Mouse (Mus musculus): Measurements from ENCODE around the gene Depp1. TPM values are rescaled to one million over a fixed set of nuclear protein-coding genes. Genes with fewer than 3 reads are reported as not detected.

Depp1 gene
- polyA plus RNA-seq, 1 experiment from 2014 or later, result 9.8 TPM

DNA sequence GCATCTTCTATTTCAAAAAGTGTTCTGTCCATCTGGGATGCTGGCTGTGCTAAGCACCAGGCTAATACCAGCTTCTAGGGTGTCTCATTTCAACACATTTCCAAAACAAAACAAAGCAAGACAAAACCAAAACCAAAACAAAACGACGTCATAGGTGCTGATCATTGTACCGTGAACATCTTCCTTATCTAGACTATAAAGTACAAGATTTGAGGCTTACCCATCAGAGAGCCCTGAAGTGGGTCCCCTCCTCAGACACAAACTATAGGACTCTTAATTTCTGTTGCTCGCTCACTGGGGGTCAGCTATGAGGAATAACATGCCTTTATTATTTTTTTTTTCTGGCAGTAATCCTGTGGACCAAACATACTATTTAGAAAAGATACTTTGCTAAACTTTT lies 43.2 kb downstream of the Depp1 start:
- no peaks in the 10 kb centered on the region for H3K4me1 ChIP-seq (replicated peaks; ENCODE audit: control insufficient read depth, insufficient read depth, low read length)
- no peak overlapping the region for H3K4me3 ChIP-seq (ENCODE audit: low read depth, low read length)
- H3K36me3 ChIP-seq (ENCODE audit: control insufficient read depth, insufficient read depth, low read length), result no peaks in the 10 kb centered on the region
- H3K4me2 ChIP-seq (replicated peaks; ENCODE audit: low read depth, low read length), result no peak overlapping the region
- no peak for DNase-seq (ENCODE audit: low spot score)
- H3K9me3 ChIP-seq (ENCODE audit: control insufficient read depth, low read length), result no peaks in the 10 kb centered on the region
- ATAC-seq (ENCODE audit: low FRiP score), result no peak
- no peaks in the 10 kb centered on the region for H3K27me3 ChIP-seq (ENCODE audit: control insufficient read depth, insufficient read depth, low read length)
- H3K9ac ChIP-seq (ENCODE audit: low read depth, low read length), result no peak overlapping the region
- WGBS, result 81% methylated on average over 4 of the region's 4 CpGs
- H3K27ac ChIP-seq (ENCODE audit: low read depth, low read length), result no peak overlapping the region

DNA sequence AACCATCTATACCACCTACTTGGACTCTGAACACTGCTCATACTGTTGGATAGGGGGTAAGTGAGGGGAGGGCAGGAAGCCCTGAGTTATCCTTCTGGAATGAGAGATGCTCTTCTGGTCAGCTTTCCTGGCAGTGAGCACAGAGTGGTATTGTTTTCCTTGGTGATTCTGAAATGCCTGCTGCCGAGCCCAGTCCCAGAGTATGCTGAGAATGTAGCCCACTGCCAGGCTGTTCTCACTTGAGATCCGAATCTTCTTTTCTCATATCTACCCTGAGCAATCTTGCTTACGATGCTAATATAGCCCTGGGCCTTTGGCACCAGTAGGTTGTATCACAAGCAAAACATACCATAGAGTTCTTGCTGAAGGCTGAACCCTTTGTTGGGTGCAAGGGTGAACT lies 43.9 kb downstream of the Depp1 start:
- ATAC-seq (ENCODE audit: low FRiP score), result no peak
- no peaks in the 10 kb centered on the region for H3K9me3 ChIP-seq (ENCODE audit: control insufficient read depth, low read length)
- H3K9ac ChIP-seq (ENCODE audit: low read depth, low read length), result no peak overlapping the region
- H3K4me3 ChIP-seq (ENCODE audit: low read depth, low read length), result no peak overlapping the region
- 82% methylated on average over 3 of the region's 3 CpGs for WGBS
- no peaks in the 10 kb centered on the region for H3K4me1 ChIP-seq (replicated peaks; ENCODE audit: control insufficient read depth, insufficient read depth, low read length)
- H3K4me2 ChIP-seq (replicated peaks; ENCODE audit: low read depth, low read length), result no peak overlapping the region
- H3K27ac ChIP-seq (ENCODE audit: low read depth, low read length), result no peak overlapping the region
- H3K27me3 ChIP-seq (ENCODE audit: control insufficient read depth, insufficient read depth, low read length), result no peaks in the 10 kb centered on the region
- no peaks in the 10 kb centered on the region for H3K36me3 ChIP-seq (ENCODE audit: control insufficient read depth, insufficient read depth, low read length)
- DNase-seq (ENCODE audit: low spot score), result no peak

DNA sequence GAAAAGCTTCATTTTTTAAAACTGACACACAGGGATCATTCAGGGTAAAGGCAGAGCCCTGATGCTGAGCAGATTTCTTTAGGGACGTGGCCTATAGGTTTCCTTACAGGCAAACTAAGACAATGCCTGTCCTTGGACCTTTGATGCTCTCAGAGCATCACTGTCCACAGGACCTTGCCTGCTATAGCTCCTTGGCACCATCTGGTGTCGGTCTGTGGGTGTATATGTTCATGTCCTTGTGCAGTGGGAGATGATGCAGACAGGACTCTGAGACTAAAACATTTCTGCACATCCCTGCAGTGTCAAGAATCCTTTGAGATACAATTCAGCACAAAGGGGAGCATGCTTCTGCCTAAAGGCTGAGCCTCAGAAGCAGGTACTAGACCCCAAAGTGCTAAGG lies 47.0 kb downstream of the Depp1 start:
- Histone ChIP-seq H3K36me3 (ENCODE audit: control insufficient read depth, insufficient read depth, low read length) (no peaks in the 10 kb centered on the region), H3K4me3 (ENCODE audit: low read depth, low read length) (no peak overlapping the region), H3K9ac (ENCODE audit: low read depth, low read length) (no peak overlapping the region), H3K9me3 (ENCODE audit: control insufficient read depth, low read length) (no peaks in the 10 kb centered on the region), H3K27me3 (ENCODE audit: control insufficient read depth, insufficient read depth, low read length) (no peaks in the 10 kb centered on the region), H3K27ac (ENCODE audit: low read depth, low read length) (no peak overlapping the region), H3K4me2 (replicated peaks; ENCODE audit: low read depth, low read length) (no peak overlapping the region), H3K4me1 (replicated peaks; ENCODE audit: control insufficient read depth, insufficient read depth, low read length) (no peaks in the 10 kb centered on the region)
- no peak for ATAC-seq (ENCODE audit: low FRiP score)
- peak; percentile 13 for DNase-seq (ENCODE audit: low spot score)
- WGBS, result 63% methylated on average over 2 of the region's 2 CpGs

DNA sequence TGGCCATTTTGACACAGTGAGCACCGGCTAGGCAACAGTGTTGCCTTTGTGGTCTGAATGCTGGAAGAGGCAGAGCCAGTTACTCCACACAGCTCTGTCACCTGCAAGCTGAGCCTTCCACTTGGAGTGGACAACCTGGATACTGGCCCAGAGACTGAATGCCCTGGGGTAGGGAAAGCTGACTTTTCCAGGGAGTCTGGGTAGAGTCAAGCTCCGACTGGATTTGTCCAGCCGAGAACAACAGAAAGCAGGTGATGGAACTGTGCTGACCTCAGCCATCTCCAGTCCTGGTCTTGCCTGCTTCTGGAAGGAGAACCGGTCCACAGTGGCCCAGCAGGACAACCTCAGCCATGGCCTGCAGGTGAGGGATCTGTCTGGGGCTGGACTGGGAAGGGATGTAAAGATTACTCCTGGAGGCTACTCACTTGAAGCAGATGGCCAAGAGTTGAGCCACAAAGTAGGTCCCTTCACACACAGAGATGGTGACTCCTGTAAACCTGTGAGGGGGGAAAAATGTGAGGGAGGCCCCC lies 47.6 kb downstream of the Depp1 start:
- H3K4me1 ChIP-seq (replicated peaks; ENCODE audit: control insufficient read depth, insufficient read depth, low read length), result no peaks in the 10 kb centered on the region
- no peaks in the 10 kb centered on the region for H3K27me3 ChIP-seq (ENCODE audit: control insufficient read depth, insufficient read depth, low read length)
- no peak overlapping the region for H3K9ac ChIP-seq (ENCODE audit: low read depth, low read length)
- H3K4me3 ChIP-seq (ENCODE audit: low read depth, low read length), result no peak overlapping the region
- 89% methylated on average over 4 of the region's 4 CpGs for WGBS
- H3K4me2 ChIP-seq (replicated peaks; ENCODE audit: low read depth, low read length), result no peak overlapping the region
- H3K27ac ChIP-seq (ENCODE audit: low read depth, low read length), result no peak overlapping the region
- H3K36me3 ChIP-seq (ENCODE audit: control insufficient read depth, insufficient read depth, low read length), result no peaks in the 10 kb centered on the region
- DNase-seq (ENCODE audit: low spot score) (no peak), ATAC-seq (ENCODE audit: low FRiP score) (no peak)
- H3K9me3 ChIP-seq (ENCODE audit: control insufficient read depth, low read length), result no peaks in the 10 kb centered on the region

DNA sequence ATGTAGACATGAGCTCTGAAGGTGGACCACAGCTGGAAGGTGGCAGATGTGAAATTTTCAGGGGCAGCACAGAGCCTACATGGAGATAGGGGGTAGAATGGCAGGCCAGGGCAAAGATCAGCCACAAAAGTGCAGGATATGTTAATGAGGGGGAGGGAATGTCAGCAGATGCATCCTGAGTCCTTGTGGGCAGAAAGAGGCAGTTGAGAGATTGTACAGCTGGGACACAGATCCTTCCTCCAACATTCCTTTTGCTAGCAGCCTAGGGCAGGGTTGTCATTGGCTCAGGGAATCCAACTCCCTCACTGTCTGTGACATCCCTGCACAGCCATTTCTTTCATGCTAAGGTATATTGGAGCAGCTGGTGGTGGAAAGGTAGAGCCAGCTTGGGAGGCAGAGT lies 50.4 kb downstream of the Depp1 start:
- no peaks in the 10 kb centered on the region for H3K9me3 ChIP-seq (ENCODE audit: control insufficient read depth, low read length)
- H3K36me3 ChIP-seq (ENCODE audit: control insufficient read depth, insufficient read depth, low read length), result no peaks in the 10 kb centered on the region
- no peak overlapping the region for H3K27ac ChIP-seq (ENCODE audit: low read depth, low read length)
- no peaks in the 10 kb centered on the region for H3K27me3 ChIP-seq (ENCODE audit: control insufficient read depth, insufficient read depth, low read length)
- H3K9ac ChIP-seq (ENCODE audit: low read depth, low read length), result no peak overlapping the region
- DNase-seq (ENCODE audit: low spot score), result no peak
- H3K4me1 ChIP-seq (replicated peaks; ENCODE audit: control insufficient read depth, insufficient read depth, low read length), result no peaks in the 10 kb centered on the region
- no peak for ATAC-seq (ENCODE audit: low FRiP score)
- no peak overlapping the region for H3K4me2 ChIP-seq (replicated peaks; ENCODE audit: low read depth, low read length)
- H3K4me3 ChIP-seq (ENCODE audit: low read depth, low read length), result no peak overlapping the region

Other genes starting within 250 kb of the Depp1 start
- gene Alox5, start 189.4 kb upstream of the Depp1 start, polyA plus RNA-seq (2014; fragmentation: Nextera tagmentation; extraction: Ambion mirVana), result 0.82 and 0.86 TPM in 2 replicates
- not detected in 2 replicates for gene Olfr211, start 161.5 kb upstream of the Depp1 start, polyA plus RNA-seq (2014; fragmentation: Nextera tagmentation; extraction: Ambion mirVana)
- gene Olfr212, start 144.1 kb upstream of the Depp1 start, polyA plus RNA-seq (2014; fragmentation: Nextera tagmentation; extraction: Ambion mirVana), result not detected in 2 replicates
- not detected in 2 replicates for gene Olfr213, start 112.2 kb upstream of the Depp1 start, polyA plus RNA-seq (2014; fragmentation: Nextera tagmentation; extraction: Ambion mirVana)
- 0.36 and 0.54 TPM in 2 replicates for gene Gm5580, start 99.5 kb upstream of the Depp1 start, polyA plus RNA-seq (2014; fragmentation: Nextera tagmentation; extraction: Ambion mirVana)
- gene Olfr214, start 96.4 kb upstream of the Depp1 start, polyA plus RNA-seq (2014; fragmentation: Nextera tagmentation; extraction: Ambion mirVana), result not detected in 2 replicates
- not detected in 2 replicates for gene Olfr215, start 66.4 kb upstream of the Depp1 start, polyA plus RNA-seq (2014; fragmentation: Nextera tagmentation; extraction: Ambion mirVana)
- gene Zfp422, start 21.6 kb upstream of the Depp1 start, polyA plus RNA-seq (2014; fragmentation: Nextera tagmentation; extraction: Ambion mirVana), result 313 and 337 TPM in 2 replicates
- 60.7 and 78.3 TPM in 2 replicates for gene Rassf4, start 23.3 kb downstream of the Depp1 start, polyA plus RNA-seq (2014; fragmentation: Nextera tagmentation; extraction: Ambion mirVana)
- 0.07 and 0.12 TPM in 2 replicates for gene Tmem72, start 66.3 kb downstream of the Depp1 start, polyA plus RNA-seq (2014; fragmentation: Nextera tagmentation; extraction: Ambion mirVana)